8 mouse cellular contexts compared by ENCODE assay signal in the genomic region with DNA sequence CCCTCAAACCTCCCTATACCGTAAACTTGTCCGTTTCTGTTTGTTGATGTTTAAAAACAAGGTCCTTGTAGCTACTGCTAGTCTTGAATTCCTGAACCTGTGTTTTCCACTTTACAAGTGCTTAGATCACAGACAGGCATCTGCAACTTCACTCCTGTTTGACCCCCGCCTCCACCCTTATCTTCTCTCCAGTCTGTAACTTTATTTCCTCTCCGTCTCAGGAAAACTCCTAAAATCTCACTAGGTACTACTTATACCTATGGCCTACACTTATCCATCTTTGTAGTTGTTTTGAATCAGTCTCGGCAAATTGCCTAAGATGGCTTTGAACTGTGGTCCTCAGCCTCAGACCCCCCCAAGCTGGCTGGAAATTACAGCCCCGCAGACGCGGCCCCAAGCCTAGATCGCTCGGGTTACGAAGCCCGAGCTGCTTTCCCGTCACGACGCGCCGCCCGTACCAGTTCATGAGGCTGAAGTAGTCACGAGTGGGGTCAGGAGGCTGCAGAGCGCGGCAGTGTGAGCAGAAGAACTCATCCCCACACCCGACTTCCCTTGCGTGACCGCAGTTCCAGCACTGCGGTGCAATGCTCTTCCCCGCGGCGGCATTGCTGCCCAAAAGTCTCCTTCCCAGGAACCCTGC. TPM values are rescaled to one million over a fixed set of nuclear protein-coding genes. Genes with fewer than 3 reads are reported as not detected.
DNase-seq lines count a peak whose midpoint lies in the region; ATAC-seq and TF ChIP-seq lines count a peak whose summit lies in the region.

No protein-coding gene starts in this region.

- H3K4me2 ChIP-seq in lung, embryonic 16.5 days (ENCODE audit: low read depth, low read length): peak overlapping the region; percentile 85
- peak overlapping the region; percentile 68 for H3K4me2 ChIP-seq in embryonic facial prominence, embryonic 12.5 days (replicated peaks)
- peak overlapping the region; percentile 81 for H3K4me2 ChIP-seq in intestine, postnatal 0 days (replicated peaks; ENCODE audit: low read depth)
- H3K4me2 ChIP-seq in neural tube, embryonic 12.5 days (replicated peaks): peak overlapping the region; percentile 75

- H3K36me3 ChIP-seq in lung, embryonic 16.5 days (ENCODE audit: control insufficient read depth, insufficient read depth, low read length): no peaks in the 10 kb centered on the region
- peaks cover 7% of the 10 kb centered on the region; the same call in 1 of the 2 replicates for H3K36me3 ChIP-seq in embryonic facial prominence, embryonic 12.5 days
- H3K36me3 ChIP-seq in intestine, postnatal 0 days (ENCODE audit: control insufficient read depth, insufficient read depth): peaks cover 9% of the 10 kb centered on the region; the same call in 1 of the 2 replicates
- peaks cover 6% of the 10 kb centered on the region; the same call in 1 of the 2 replicates for H3K36me3 ChIP-seq in neural tube, embryonic 12.5 days

- peak overlapping the region; percentile 86 for H3K9ac ChIP-seq in lung, embryonic 16.5 days (ENCODE audit: low read length)
- peak overlapping the region; percentile 72 for H3K9ac ChIP-seq in embryonic facial prominence, embryonic 12.5 days
- H3K9ac ChIP-seq in intestine, postnatal 0 days (ENCODE audit: low read depth, low read length): peak overlapping the region; percentile 56
- H3K9ac ChIP-seq in neural tube, embryonic 12.5 days: peak overlapping the region; percentile 60

- H3K4me3 ChIP-seq in lung, embryonic 16.5 days (ENCODE audit: low read length): peak overlapping the region; percentile 83
- H3K4me3 ChIP-seq in embryonic facial prominence, embryonic 12.5 days: peak overlapping the region; percentile 75
- peak overlapping the region; percentile 67 for H3K4me3 ChIP-seq in intestine, postnatal 0 days (ENCODE audit: low read depth, low read length)
- peak overlapping the region; percentile 67 for H3K4me3 ChIP-seq in neural tube, embryonic 12.5 days

- no peak; the same call in 1 of the 2 replicates for ATAC-seq in lung, embryonic 16.5 days (ENCODE audit: low read depth)
- ATAC-seq in embryonic facial prominence, embryonic 12.5 days (ENCODE audit: insufficient number of reproducible peaks, insufficient read depth, low FRiP score, low TSS enrichment): no peak; the same call in none of the 2 replicates
- peak; percentile 65 for ATAC-seq in intestine, postnatal 0 days
- peak; percentile 70 for ATAC-seq in neural tube, embryonic 12.5 days (ENCODE audit: low FRiP score, low read depth)

- H3K27me3 ChIP-seq in lung, embryonic 16.5 days (ENCODE audit: control insufficient read depth, insufficient read depth, low read depth, low read length): no peaks in the 10 kb centered on the region
- no peaks in the 10 kb centered on the region for H3K27me3 ChIP-seq in embryonic facial prominence, embryonic 12.5 days
- H3K27me3 ChIP-seq in intestine, postnatal 0 days (replicated peaks; ENCODE audit: control insufficient read depth, insufficient read depth, low read length): no peaks in the 10 kb centered on the region
- no peaks in the 10 kb centered on the region for H3K27me3 ChIP-seq in neural tube, embryonic 12.5 days (replicated peaks)

- 3% methylated on average over 28 of the region's 28 CpGs for whole genome bisulfite sequencing in lung, embryonic 16.5 days
- WGBS in embryonic facial prominence, embryonic 12.5 days: 7% methylated on average over 28 of the region's 28 CpGs
- 5% methylated on average over 28 of the region's 28 CpGs for WGBS in intestine, postnatal 0 days
- 8% methylated on average over 28 of the region's 28 CpGs for WGBS in neural tube, embryonic 12.5 days

- no peaks in the 10 kb centered on the region for H3K9me3 ChIP-seq in lung, embryonic 16.5 days (ENCODE audit: control insufficient read depth, low read length)
- H3K9me3 ChIP-seq in embryonic facial prominence, embryonic 12.5 days: no peaks in the 10 kb centered on the region
- H3K9me3 ChIP-seq in intestine, postnatal 0 days (ENCODE audit: control insufficient read depth): no peaks in the 10 kb centered on the region
- H3K9me3 ChIP-seq in neural tube, embryonic 12.5 days: no peaks in the 10 kb centered on the region

- no peak for DNase-seq in lung, postnatal 25 days (ENCODE audit: low spot score)
- no peak for DNase-seq in ovary, postnatal 36 days (ENCODE audit: low spot score)
- DNase-seq in layer of hippocampus, adult 9-10 months (ENCODE audit: low spot score): no peak
- no peak for DNase-seq in frontal cortex, adult 2 months (ENCODE audit: extremely low spot score in 1 of 2, low spot score in 1 of 2)

- peaks cover 14% of the 10 kb centered on the region for H3K4me1 ChIP-seq in lung, embryonic 16.5 days (replicated peaks; ENCODE audit: control insufficient read depth, insufficient read depth, low read length)
- H3K4me1 ChIP-seq in embryonic facial prominence, embryonic 12.5 days: peaks cover 8% of the 10 kb centered on the region; the same call in 1 of the 2 replicates
- H3K4me1 ChIP-seq in intestine, postnatal 0 days (replicated peaks; ENCODE audit: control insufficient read depth, insufficient read depth, low read length): 0 out of 2 replicates have a peak, but pooled peaks cover 3% of the 10 kb centered on the region
- peaks cover 18% of the 10 kb centered on the region for H3K4me1 ChIP-seq in neural tube, embryonic 12.5 days

- H3K27ac ChIP-seq in lung, embryonic 16.5 days (ENCODE audit: low read length): peak overlapping the region; percentile 80
- H3K27ac ChIP-seq in embryonic facial prominence, embryonic 12.5 days: peak overlapping the region; percentile 83
- H3K27ac ChIP-seq in intestine, postnatal 0 days (ENCODE audit: low read depth, low read length): peak overlapping the region; percentile 70
- H3K27ac ChIP-seq in neural tube, embryonic 12.5 days: peak overlapping the region; percentile 51; the same call in 1 of the 2 replicates

- no peak for TF ChIP-seq CTCF in intestine, postnatal 0 days (IDR thresholded peaks at IDR 0.05; ENCODE audit: low read depth)

RNA-seq across cellular contexts. Expression of a gene that starts 0.4 kb away (rescaled TPM):
- polyA plus RNA-seq in lung, embryonic 16.5 days (2015; fragmentation: Nextera tagmentation; extraction: Ambion mirVana): 28.1 and 33.1 TPM in 2 replicates
- polyA plus RNA-seq in embryonic facial prominence, embryonic 12.5 days (2016; fragmentation: Nextera tagmentation; extraction: Ambion mirVana): 27.1 and 31.3 TPM in 2 replicates
- 50.0 and 52.2 TPM in 2 replicates for polyA plus RNA-seq in intestine, postnatal 0 days (2015; fragmentation: Nextera tagmentation; extraction: Ambion mirVana)
- 17.0 and 20.4 TPM in 2 replicates for polyA plus RNA-seq in neural tube, embryonic 12.5 days (2016; fragmentation: Nextera tagmentation; extraction: Ambion mirVana)
- 17.2 and 18.0 TPM in 2 replicates for polyA plus RNA-seq in frontal cortex, adult 2 months (2012; rRNA removed)

RNA-seq across cellular contexts. Expression of a gene that starts 0.6 kb away (rescaled TPM):
- 32.1 and 34.2 TPM in 2 replicates for polyA plus RNA-seq in lung, embryonic 16.5 days (2015; fragmentation: Nextera tagmentation; extraction: Ambion mirVana)
- 26.7 and 30.2 TPM in 2 replicates for polyA plus RNA-seq in embryonic facial prominence, embryonic 12.5 days (2016; fragmentation: Nextera tagmentation; extraction: Ambion mirVana)
- 10.5 and 12.2 TPM in 2 replicates for polyA plus RNA-seq in intestine, postnatal 0 days (2015; fragmentation: Nextera tagmentation; extraction: Ambion mirVana)
- 18.4 and 20.9 TPM in 2 replicates for polyA plus RNA-seq in neural tube, embryonic 12.5 days (2016; fragmentation: Nextera tagmentation; extraction: Ambion mirVana)
- 1.3 and 1.7 TPM in 2 replicates for polyA plus RNA-seq in frontal cortex, adult 2 months (2012; rRNA removed)

RNA-seq across cellular contexts. Expression of a gene that starts 29.3 kb away (rescaled TPM):
- polyA plus RNA-seq in lung, embryonic 16.5 days (2015; fragmentation: Nextera tagmentation; extraction: Ambion mirVana): 13.1 and 16.3 TPM in 2 replicates
- polyA plus RNA-seq in embryonic facial prominence, embryonic 12.5 days (2016; fragmentation: Nextera tagmentation; extraction: Ambion mirVana): 26.5 and 28.1 TPM in 2 replicates
- polyA plus RNA-seq in intestine, postnatal 0 days (2015; fragmentation: Nextera tagmentation; extraction: Ambion mirVana): 6.0 and 6.4 TPM in 2 replicates
- polyA plus RNA-seq in neural tube, embryonic 12.5 days (2016; fragmentation: Nextera tagmentation; extraction: Ambion mirVana): 36.2 and 37.2 TPM in 2 replicates
- polyA plus RNA-seq in frontal cortex, adult 2 months (2012; rRNA removed): 60.3 and 64.3 TPM in 2 replicates

RNA-seq across cellular contexts. Expression of a gene that starts 40.4 kb away (rescaled TPM):
- polyA plus RNA-seq in lung, embryonic 16.5 days (2015; fragmentation: Nextera tagmentation; extraction: Ambion mirVana): 8.4 and 8.7 TPM in 2 replicates
- polyA plus RNA-seq in embryonic facial prominence, embryonic 12.5 days (2016; fragmentation: Nextera tagmentation; extraction: Ambion mirVana): 21.2 and 23.4 TPM in 2 replicates
- polyA plus RNA-seq in intestine, postnatal 0 days (2015; fragmentation: Nextera tagmentation; extraction: Ambion mirVana): 2.9 and 3.4 TPM in 2 replicates
- polyA plus RNA-seq in neural tube, embryonic 12.5 days (2016; fragmentation: Nextera tagmentation; extraction: Ambion mirVana): 21.8 and 25.6 TPM in 2 replicates
- polyA plus RNA-seq in frontal cortex, adult 2 months (2012; rRNA removed): 6.7 and 7.3 TPM in 2 replicates

RNA-seq across cellular contexts. Expression of a gene that starts 58.7 kb away (rescaled TPM):
- 25.2 and 27.8 TPM in 2 replicates for polyA plus RNA-seq in lung, embryonic 16.5 days (2015; fragmentation: Nextera tagmentation; extraction: Ambion mirVana)
- 31.0 and 31.3 TPM in 2 replicates for polyA plus RNA-seq in embryonic facial prominence, embryonic 12.5 days (2016; fragmentation: Nextera tagmentation; extraction: Ambion mirVana)
- 30.5 and 32.1 TPM in 2 replicates for polyA plus RNA-seq in intestine, postnatal 0 days (2015; fragmentation: Nextera tagmentation; extraction: Ambion mirVana)
- polyA plus RNA-seq in neural tube, embryonic 12.5 days (2016; fragmentation: Nextera tagmentation; extraction: Ambion mirVana): 25.0 and 26.5 TPM in 2 replicates
- polyA plus RNA-seq in frontal cortex, adult 2 months (2012; rRNA removed): 20.7 and 21.0 TPM in 2 replicates

Comparison
In these comparisons a context has a peak if more than half of its experiments do, and no peak if none do; other contexts are left out.
1. ATAC-seq: peak in intestine, postnatal 0 days (single experiment) and neural tube, embryonic 12.5 days (single experiment); none in lung, embryonic 16.5 days (single experiment) and embryonic facial prominence, embryonic 12.5 days (single experiment).
2. Peak in every context shown above with its lines, with median percentiles within 50 percentile points of each other: H3K27ac ChIP-seq, H3K4me2 ChIP-seq, H3K4me3 ChIP-seq and H3K9ac ChIP-seq.